Mouse (Mus musculus) megakaryocyte, embryonic 14.5 days (primary cell): Measurements from ENCODE around the gene Cc2d2a.

ENCODE experiments used
- FLI1 ChIP-seq: IDR thresholded peaks from 2 replicates; pipeline ENCODE4 v1.6.1; 2012; ENCODE audit warnings: low read length, inconsistent platforms, mixed read lengths
- GATA1 ChIP-seq: IDR thresholded peaks from 3 replicates; pipeline ENCODE4 v1.6.1; 2012; ENCODE audit warnings: mixed read lengths, low read length, inconsistent platforms, borderline replicate concordance

- no peak for TF ChIP-seq GATA1
- TF ChIP-seq FLI1: no peak
These were observed 60.3 kb downstream of the Cc2d2a start for GRCm38 (mm10) chr5:43722452-43722783.
